Mouse (Mus musculus) heart, embryonic 16.5 days (tissue): ENCODE results near the gene Capn10. TPM values are rescaled to one million over a fixed set of nuclear protein-coding genes. Genes with fewer than 3 reads are reported as not detected.
"Not testable (repeated sequence)": the region's sequence is repeated elsewhere in the genome, so short reads cannot be mapped to it uniquely, and the experiment has no call there.

Experiments used
- ATAC-seq: fragments of 200-750 bp; cut with Nextera tagmentation; replicated peaks from 2 replicates; pipeline ENCODE4 v1.8.0; 2017; ENCODE audit warnings: moderate number of reproducible peaks; ENCODE audit not compliant: insufficient read depth, low FRiP score; ENCODE audit errors: extremely low read depth
- H3K27ac ChIP-seq: fragments of 300-500 bp; sonication (generic); 2 replicates; pipeline ENCODE4 v1.5.1; 2014; ENCODE audit warnings: mild to moderate bottlenecking, low read length, control low read depth, moderate library complexity
- H3K27me3 ChIP-seq: fragments of 300-500 bp; sonication (generic); 2 replicates; pipeline ENCODE4 v1.6.1; 2014; ENCODE audit warnings: low read length, mixed read lengths; ENCODE audit not compliant: control insufficient read depth, insufficient read depth
- H3K36me3 ChIP-seq: fragments of 300-500 bp; sonication (generic); 2 replicates; pipeline ENCODE4 v1.6.1; 2014; ENCODE audit not compliant: control insufficient read depth, insufficient read depth
- H3K4me1 ChIP-seq: fragments of 300-500 bp; sonication (generic); 2 replicates; pipeline ENCODE4 v1.6.1; 2014; ENCODE audit warnings: low read length, mixed read lengths; ENCODE audit not compliant: control insufficient read depth, insufficient read depth
- H3K4me2 ChIP-seq: fragments of 300-500 bp; sonication (generic); 2 replicates; pipeline ENCODE4 v1.6.1; 2014; ENCODE audit warnings: low read depth, mild to moderate bottlenecking, control low read depth, low read length
- H3K4me3 ChIP-seq: fragments of 300-500 bp; sonication (generic); 2 replicates; pipeline ENCODE4 v1.5.1; 2014; ENCODE audit warnings: mild to moderate bottlenecking, control low read depth, low read length
- H3K9ac ChIP-seq: fragments of 300-500 bp; sonication (generic); 2 replicates; pipeline ENCODE4 v1.6.1; 2014; ENCODE audit warnings: low read length, control low read depth
- H3K9me3 ChIP-seq: fragments of 300-500 bp; sonication (generic); replicated peaks from 2 replicates; pipeline ENCODE4 v1.6.1; 2016; ENCODE audit warnings: low read length; ENCODE audit not compliant: control insufficient read depth
- WGBS: fragments of 180-500 bp; shearing (Covaris S2); extraction: QIAGEN DNeasy Blood & Tissue Kit; methylation state at CpG from one replicate; pipeline ENCODE4 v1.1.7; 2014; 5-methylcytosine and 5-hydroxymethylcytosine counted together
- polyA plus RNA-seq: library from polyadenylated mRNA; unstranded; fragments of >200 nt; fragmentation: Nextera tagmentation; extraction: Ambion mirVana; gene quantifications from 2 replicates; pipeline ENCODE4 v1.2.1, GENCODE M21; 2015

The Capn10 gene
- polyA plus RNA-seq, 1 experiment from 2014 or later: 27.1 TPM

GRCm38 (mm10) chr1:92953641-92954040 lies 19.5 kb downstream of the Capn10 start:
- Histone ChIP-seq H3K4me1 (no peaks in the 10 kb centered on the region), H3K27me3 (no peaks in the 10 kb centered on the region), H3K4me3 (no peak overlapping the region), H3K9me3 (no peaks in the 10 kb centered on the region), H3K9ac (no peak overlapping the region), H3K27ac (no peak overlapping the region), H3K4me2 (no peak overlapping the region), H3K36me3 (0 out of 2 replicates have a peak, but pooled peaks cover 1% of the 10 kb centered on the region)
- no peak for ATAC-seq
- WGBS: 66% methylated on average over 2 of the region's 2 CpGs

- H3K4me2 ChIP-seq: peak overlapping the region; percentile 54
- peak; percentile 45; the same call in 1 of the 2 replicates for ATAC-seq
- not testable (repeated sequence) for H3K4me1 ChIP-seq, H3K27me3 ChIP-seq, H3K9me3 ChIP-seq, H3K27ac ChIP-seq, H3K36me3 ChIP-seq
- H3K9ac ChIP-seq: peak overlapping the region; percentile 27; the same call in 1 of the 2 replicates
- peak overlapping the region; percentile 22 for H3K4me3 ChIP-seq
- WGBS: 3% methylated on average over 11 of the region's 11 CpGs
These were observed 22.6 kb downstream of the Capn10 start for GRCm38 (mm10) chr1:92956571-92957335.

GRCm38 (mm10) chr1:92958999-92959398 lies 24.8 kb downstream of the Capn10 start:
- WGBS: 80% methylated on average over 1 of the region's 1 CpGs

GRCm38 (mm10) chr1:92970791-92971190 lies 36.6 kb downstream of the Capn10 start:
- H3K9me3 ChIP-seq, H3K27me3 ChIP-seq, H3K4me3 ChIP-seq, H3K4me2 ChIP-seq, H3K36me3 ChIP-seq, H3K27ac ChIP-seq, ATAC-seq, H3K4me1 ChIP-seq, H3K9ac ChIP-seq: not testable (repeated sequence)
- WGBS: 77% methylated on average over 6 of the region's 6 CpGs

More at GRCm38 (mm10) chr1:92958999-92959398, 24.8 kb downstream of the Capn10 start:
- H3K9ac ChIP-seq: no peak overlapping the region
- no peaks in the 10 kb centered on the region for H3K4me1 ChIP-seq
- no peak overlapping the region for H3K4me3 ChIP-seq
- no peaks in the 10 kb centered on the region for H3K9me3 ChIP-seq
- ATAC-seq: no peak
- H3K4me2 ChIP-seq: no peak overlapping the region
- H3K36me3 ChIP-seq: no peaks in the 10 kb centered on the region
- H3K27me3 ChIP-seq: no peaks in the 10 kb centered on the region
- H3K27ac ChIP-seq: no peak overlapping the region

GRCm38 (mm10) chr1:92971879-92972795 lies 38.0 kb downstream of the Capn10 start:
- H3K4me1 ChIP-seq: peaks cover 13% of the 10 kb centered on the region; the same call in 1 of the 2 replicates
- peak overlapping the region; percentile 22; the same call in 1 of the 2 replicates for H3K27ac ChIP-seq
- H3K9ac ChIP-seq: no peak overlapping the region
- H3K36me3 ChIP-seq: no peaks in the 10 kb centered on the region
- WGBS: 67% methylated on average over 7 of the region's 7 CpGs
- no peak overlapping the region for H3K4me3 ChIP-seq
- H3K4me2 ChIP-seq: no peak overlapping the region
- H3K9me3 ChIP-seq: no peaks in the 10 kb centered on the region
- no peak for ATAC-seq
- H3K27me3 ChIP-seq: no peaks in the 10 kb centered on the region

GRCm38 (mm10) chr1:92972854-92973253 lies 38.7 kb downstream of the Capn10 start:
- Histone ChIP-seq H3K4me1 (peaks cover 13% of the 10 kb centered on the region; the same call in 1 of the 2 replicates), H3K4me2 (no peak overlapping the region), H3K27me3 (0 out of 2 replicates have a peak, but pooled peaks cover 2% of the 10 kb centered on the region), H3K27ac (peak overlapping the region; percentile 22; the same call in 1 of the 2 replicates), H3K36me3 (no peaks in the 10 kb centered on the region), H3K4me3 (no peak overlapping the region), H3K9ac (no peak overlapping the region), H3K9me3 (no peaks in the 10 kb centered on the region)
- 13% methylated on average over 1 of the region's 1 CpGs for WGBS
- ATAC-seq: peak; percentile 69; the same call in 1 of the 2 replicates

- ATAC-seq: no peak
- Histone ChIP-seq H3K27ac (0 out of 2 replicates have a peak overlapping the region, but pooled peaks have one; percentile 13), H3K4me3 (no peak overlapping the region), H3K4me1 (peaks cover 20% of the 10 kb centered on the region), H3K36me3 (no peaks in the 10 kb centered on the region), H3K9me3 (no peaks in the 10 kb centered on the region), H3K9ac (no peak overlapping the region), H3K27me3 (peaks cover 2% of the 10 kb centered on the region; the same call in 1 of the 2 replicates), H3K4me2 (no peak overlapping the region)
- 15% methylated on average over 6 of the region's 6 CpGs for WGBS
These were observed 42.0 kb downstream of the Capn10 start for GRCm38 (mm10) chr1:92976141-92976566.

GRCm38 (mm10) chr1:92978645-92979044 lies 44.5 kb downstream of the Capn10 start:
- Histone ChIP-seq H3K9me3 (no peaks in the 10 kb centered on the region), H3K9ac (no peak overlapping the region), H3K4me1 (peaks cover 17% of the 10 kb centered on the region), H3K4me2 (no peak overlapping the region), H3K27me3 (peaks cover 2% of the 10 kb centered on the region; the same call in 1 of the 2 replicates), H3K27ac (no peak overlapping the region), H3K36me3 (no peaks in the 10 kb centered on the region), H3K4me3 (no peak overlapping the region)
- ATAC-seq: no peak
- 28% methylated on average over 7 of the region's 7 CpGs for WGBS
